Mouse (Mus musculus) MEL (cell line): ENCODE measurements around the gene Trhr2.
"Not testable (repeated sequence)": the region's sequence is repeated elsewhere in the genome, so short reads cannot be mapped to it uniquely, and the experiment has no call there.

Source experiments
- CTCF ChIP-seq, 3 experiments: IDR thresholded peaks in 2 of 3; conservative IDR thresholded peaks in 1 of 3; 2 replicates each; pipeline ENCODE4 v1.5.1; 2011 to 2012; ENCODE audit warnings: low read length in 3 of 3, low read depth in 2 of 3, mild to moderate bottlenecking in 2 of 3, improper control_type of control experiment in 1 of 3, inconsistent platforms in 1 of 3, mixed read lengths in 1 of 3, moderate library complexity in 1 of 3; ENCODE audit not compliant: control insufficient read depth in 1 of 3, insufficient read depth in 1 of 3, poor library complexity in 1 of 3, severe bottlenecking in 1 of 3
- EP300 ChIP-seq, 2 experiments: IDR thresholded peaks; 2 replicates each; pipeline ENCODE4 v1.6.1; 2011; ENCODE audit warnings: improper control_type of control experiment in 2 of 2, low read length in 2 of 2, low read depth in 1 of 2, mild to moderate bottlenecking in 1 of 2
- GATA1 ChIP-seq: IDR thresholded peaks from 2 replicates; pipeline ENCODE4 v1.6.1; 2011; ENCODE audit warnings: low read depth, low read length, improper control_type of control experiment
- MAX ChIP-seq: IDR thresholded peaks from 2 replicates; pipeline ENCODE4 v1.6.1; 2011; ENCODE audit warnings: low read length, improper control_type of control experiment
- NELFE ChIP-seq: IDR thresholded peaks from 2 replicates; pipeline ENCODE4 v1.6.1; 2011; ENCODE audit warnings: low read depth, low read length, improper control_type of control experiment
- POLR2A ChIP-seq, 2 experiments: IDR thresholded peaks; 2 replicates each; pipeline ENCODE4 v1.6.1; 2011 to 2012; ENCODE audit warnings: low read length in 2 of 2, mild to moderate bottlenecking in 2 of 2, control low read depth in 1 of 2, improper control_type of control experiment in 1 of 2, low read depth in 1 of 2, moderate library complexity in 1 of 2; ENCODE audit not compliant: control insufficient read depth in 1 of 2, insufficient read depth in 1 of 2, poor library complexity in 1 of 2
- TCF12 ChIP-seq: IDR thresholded peaks from 2 replicates; pipeline ENCODE4 v1.6.1; 2014; ENCODE audit warnings: low read depth, mild to moderate bottlenecking, inconsistent platforms, low read length, improper control_type of control experiment, moderate library complexity

DNA sequence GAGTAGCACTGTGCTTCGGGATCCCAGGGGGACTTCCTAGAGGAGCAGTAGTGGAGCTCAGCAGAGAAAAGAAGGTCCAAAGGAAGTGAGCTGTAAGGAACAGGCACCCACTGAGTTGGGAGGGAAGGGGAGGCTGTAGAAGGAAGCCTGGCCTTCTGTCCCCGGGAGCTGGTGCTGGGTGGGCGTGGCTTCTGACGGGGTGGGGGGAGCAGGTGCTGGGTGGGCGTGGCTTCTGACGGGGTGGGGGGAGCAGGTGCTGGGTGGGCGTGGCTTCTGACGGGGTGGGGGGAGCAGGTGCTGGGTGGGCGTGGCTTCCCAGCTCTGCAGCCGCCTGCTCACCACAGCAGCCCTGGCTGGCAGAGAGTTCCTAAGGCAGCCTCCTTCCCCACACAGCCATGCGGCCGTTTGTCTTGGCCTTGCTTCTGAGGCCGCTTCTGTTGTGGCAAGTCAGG is 36.6 kb downstream of the Trhr2 start:
- not testable (repeated sequence) for TF ChIP-seq GATA1; MAX; CTCF (IDR thresholded peaks at IDR 0.05 in 2 of 3, conservative IDR thresholded peaks at IDR 0.05 in 1 of 3; ENCODE audit: control insufficient read depth in 1 of 3, insufficient read depth in 1 of 3, low read depth in 2 of 3, low read length in 3 of 3, poor library complexity in 1 of 3, severe bottlenecking in 1 of 3); EP300 (IDR thresholded peaks at IDR 0.05; ENCODE audit: low read depth in 1 of 2, low read length in 2 of 2)
- TF ChIP-seq POLR2A (IDR thresholded peaks at IDR 0.05; ENCODE audit: control insufficient read depth in 1 of 2, insufficient read depth in 1 of 2, low read depth in 1 of 2, low read length in 2 of 2, poor library complexity in 1 of 2) (peak in 1 of 2 experiments; percentile 69; a peak in 2 of 4 replicates), NELFE (peak; percentile 63), TCF12 (peak; percentile 27; the same call in 1 of the 2 replicates)
